In genomic region chr1:95043355-95043754, GRCm38 (mm10) we compare ENCODE assay signal across 27 mouse cellular contexts.
"Had no signal": no experiment of that assay in that cellular context is flagged by ENCODE, and none has a peak within 500 bp of the region (broad histone marks: within the 10 kb centered on the region; RNA-seq: fewer than 3 reads in every experiment).

No protein-coding gene starts in this region.

- H3K27me3 ChIP-seq: limb, embryonic 12.5 days; limb, embryonic 13.5 days; limb, embryonic 15.5 days; liver, embryonic 12.5 days; liver, embryonic 13.5 days; liver, embryonic 15.5 days; lung, embryonic 15.5 days; megakaryocyte, embryonic 14.5 days; midbrain, embryonic 12.5 days; midbrain, embryonic 13.5 days; midbrain, embryonic 15.5 days had no signal

- H3K36me3 ChIP-seq: limb, embryonic 10.5 days; limb, embryonic 12.5 days; limb, embryonic 13.5 days; limb, embryonic 15.5 days; liver, embryonic 12.5 days; liver, embryonic 13.5 days; liver, embryonic 15.5 days; lung, embryonic 15.5 days; midbrain, embryonic 10.5 days; midbrain, embryonic 12.5 days; midbrain, embryonic 13.5 days; midbrain, embryonic 15.5 days had no signal

- H3K4me3 ChIP-seq: limb, embryonic 10.5 days; limb, embryonic 12.5 days; limb, embryonic 13.5 days; limb, embryonic 15.5 days; liver, embryonic 12.5 days; liver, embryonic 13.5 days; liver, embryonic 15.5 days; lung, embryonic 15.5 days; megakaryocyte, embryonic 14.5 days; midbrain, embryonic 10.5 days; midbrain, embryonic 12.5 days; midbrain, embryonic 13.5 days; midbrain, embryonic 15.5 days; myocyte had no signal

- DNase-seq: left cerebral cortex, postnatal 4 days; liver; liver, embryonic 13.5 days; liver, postnatal 0 days; lung, adult 18-20 months; lung, adult 2 months; lung, embryonic 14.5 days; lung, postnatal 10 days; lung, postnatal 14 days; lung, postnatal 36 days; lung, postnatal 4 days; midbrain, embryonic 14.5 days had no signal

- H3K9ac ChIP-seq: limb, embryonic 12.5 days; limb, embryonic 13.5 days; limb, embryonic 15.5 days; liver, embryonic 12.5 days; liver, embryonic 13.5 days; liver, embryonic 14.5 days; liver, embryonic 15.5 days; liver, postnatal 0 days; lung, embryonic 14.5 days; lung, embryonic 15.5 days; midbrain, embryonic 12.5 days; midbrain, embryonic 13.5 days; midbrain, embryonic 15.5 days had no signal

- H3K27ac ChIP-seq: limb, embryonic 10.5 days; limb, embryonic 12.5 days; limb, embryonic 13.5 days; limb, embryonic 15.5 days; liver, embryonic 12.5 days; liver, embryonic 13.5 days; liver, embryonic 14.5 days; liver, embryonic 15.5 days; lung, embryonic 15.5 days; macrophage; midbrain, embryonic 10.5 days; midbrain, embryonic 12.5 days; midbrain, embryonic 13.5 days; midbrain, embryonic 15.5 days had no signal

- H3K4me1 ChIP-seq: limb, embryonic 10.5 days; limb, embryonic 12.5 days; limb, embryonic 13.5 days; limb, embryonic 15.5 days; liver, embryonic 12.5 days; liver, embryonic 13.5 days; liver, embryonic 15.5 days; lung, embryonic 15.5 days; megakaryocyte, embryonic 14.5 days; midbrain, embryonic 10.5 days; midbrain, embryonic 12.5 days; midbrain, embryonic 13.5 days; midbrain, embryonic 15.5 days had no signal

- H3K9me3 ChIP-seq: limb, embryonic 10.5 days; limb, embryonic 12.5 days; limb, embryonic 13.5 days; limb, embryonic 15.5 days; liver, embryonic 12.5 days; liver, embryonic 13.5 days; liver, embryonic 15.5 days; lung, embryonic 15.5 days; midbrain, embryonic 10.5 days; midbrain, embryonic 12.5 days; midbrain, embryonic 13.5 days; midbrain, embryonic 15.5 days had no signal
